Mouse (Mus musculus): ENCODE measurements around the gene Rapgef6. TPM values are rescaled to one million over a fixed set of nuclear protein-coding genes. Genes with fewer than 3 reads are reported as not detected.

Gene Rapgef6
- polyA plus RNA-seq, 1 experiment from 2014 or later = 13.5 TPM

GRCm38 (mm10) chr11:54693696-54694095 lies 171.0 kb downstream of the Rapgef6 start:
- no peaks in the 10 kb centered on the region for H3K9me3 ChIP-seq (ENCODE audit: control insufficient read depth)
- H3K27me3 ChIP-seq (replicated peaks; ENCODE audit: control insufficient read depth, insufficient read depth, low read length) = no peaks in the 10 kb centered on the region
- WGBS = 87% methylated on average over 6 of the region's 6 CpGs
- no peak overlapping the region for H3K9ac ChIP-seq (ENCODE audit: low read depth, low read length)
- no peak for ATAC-seq
- TF ChIP-seq CTCF (IDR thresholded peaks at IDR 0.05; ENCODE audit: low read depth) = no peak
- no peak overlapping the region for H3K4me3 ChIP-seq (ENCODE audit: low read depth, low read length)
- no peak overlapping the region for H3K27ac ChIP-seq (ENCODE audit: low read depth, low read length)
- no peaks in the 10 kb centered on the region for H3K4me1 ChIP-seq (replicated peaks; ENCODE audit: control insufficient read depth, insufficient read depth, low read length)
- no peak overlapping the region for H3K4me2 ChIP-seq (replicated peaks; ENCODE audit: low read depth)
- H3K36me3 ChIP-seq (ENCODE audit: control insufficient read depth, insufficient read depth) = peaks cover 53% of the 10 kb centered on the region

DNA sequence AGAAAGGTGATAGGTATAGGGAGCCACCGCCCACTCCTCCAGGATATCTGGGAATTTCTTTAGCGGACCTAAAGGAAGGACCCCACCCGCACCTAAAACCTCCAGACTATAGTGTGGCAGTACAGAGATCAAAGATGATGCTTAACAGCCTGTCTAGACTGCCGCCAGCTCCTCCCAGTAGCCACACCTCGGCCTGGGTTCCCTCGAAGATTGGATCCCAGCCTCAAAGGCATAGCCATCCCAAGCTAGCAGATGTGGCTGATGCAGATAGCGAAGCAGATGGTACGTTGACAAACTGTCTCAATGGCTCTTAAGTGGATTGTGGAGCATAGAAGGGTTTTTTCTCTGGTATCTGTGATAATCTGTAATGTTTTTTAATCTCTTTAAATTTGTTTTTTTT lies 171.6 kb downstream of the Rapgef6 start:
- Histone ChIP-seq H3K9ac (ENCODE audit: low read depth, low read length) (no peak overlapping the region), H3K36me3 (ENCODE audit: control insufficient read depth, insufficient read depth) (peaks cover 53% of the 10 kb centered on the region), H3K4me3 (ENCODE audit: low read depth, low read length) (no peak overlapping the region), H3K9me3 (ENCODE audit: control insufficient read depth) (no peaks in the 10 kb centered on the region), H3K27ac (ENCODE audit: low read depth, low read length) (no peak overlapping the region), H3K27me3 (replicated peaks; ENCODE audit: control insufficient read depth, insufficient read depth, low read length) (no peaks in the 10 kb centered on the region), H3K4me2 (replicated peaks; ENCODE audit: low read depth) (no peak overlapping the region), H3K4me1 (replicated peaks; ENCODE audit: control insufficient read depth, insufficient read depth, low read length) (no peaks in the 10 kb centered on the region)
- WGBS = 75% methylated on average over 8 of the region's 8 CpGs
- no peak for ATAC-seq
- TF ChIP-seq CTCF (IDR thresholded peaks at IDR 0.05; ENCODE audit: low read depth) = no peak

DNA sequence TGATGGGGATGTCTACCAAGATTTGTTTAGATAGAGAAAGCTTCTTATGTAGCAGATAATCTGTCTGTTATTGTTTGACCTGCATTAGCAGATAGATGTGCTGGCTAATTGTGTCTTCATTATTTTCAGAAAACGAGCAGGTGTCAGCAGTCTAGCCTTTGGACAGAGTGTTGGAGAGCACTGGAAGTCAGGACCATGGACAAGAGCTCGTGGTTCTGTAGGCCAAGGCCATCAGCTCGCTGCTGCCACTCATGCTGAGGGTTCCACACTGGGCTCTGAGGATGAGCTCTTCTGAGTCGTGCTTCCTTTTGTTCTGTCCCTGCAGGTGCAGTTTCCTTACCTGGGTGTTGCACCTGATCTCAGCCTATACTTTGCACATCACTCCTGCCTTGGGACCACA lies 173.3 kb downstream of the Rapgef6 start:
- no peak for ATAC-seq
- Histone ChIP-seq H3K4me3 (ENCODE audit: low read depth, low read length) (no peak overlapping the region), H3K4me2 (replicated peaks; ENCODE audit: low read depth) (no peak overlapping the region), H3K9me3 (ENCODE audit: control insufficient read depth) (no peaks in the 10 kb centered on the region), H3K9ac (ENCODE audit: low read depth, low read length) (no peak overlapping the region), H3K4me1 (replicated peaks; ENCODE audit: control insufficient read depth, insufficient read depth, low read length) (no peaks in the 10 kb centered on the region), H3K36me3 (ENCODE audit: control insufficient read depth, insufficient read depth) (peaks cover 47% of the 10 kb centered on the region), H3K27me3 (replicated peaks; ENCODE audit: control insufficient read depth, insufficient read depth, low read length) (no peaks in the 10 kb centered on the region), H3K27ac (ENCODE audit: low read depth, low read length) (no peak overlapping the region)
- 56% methylated on average over 4 of the region's 4 CpGs for WGBS
- TF ChIP-seq CTCF (IDR thresholded peaks at IDR 0.05; ENCODE audit: low read depth) = no peak

- no peak for ATAC-seq
- peaks cover 41% of the 10 kb centered on the region for H3K36me3 ChIP-seq (ENCODE audit: control insufficient read depth, insufficient read depth)
- H3K9ac ChIP-seq (ENCODE audit: low read depth, low read length) = no peak overlapping the region
- H3K4me1 ChIP-seq (replicated peaks; ENCODE audit: control insufficient read depth, insufficient read depth, low read length) = no peaks in the 10 kb centered on the region
- no peak for TF ChIP-seq CTCF (IDR thresholded peaks at IDR 0.05; ENCODE audit: low read depth)
- H3K4me3 ChIP-seq (ENCODE audit: low read depth, low read length) = no peak overlapping the region
- no peak overlapping the region for H3K4me2 ChIP-seq (replicated peaks; ENCODE audit: low read depth)
- 91% methylated on average over 5 of the region's 5 CpGs for WGBS
- no peaks in the 10 kb centered on the region for H3K27me3 ChIP-seq (replicated peaks; ENCODE audit: control insufficient read depth, insufficient read depth, low read length)
- H3K9me3 ChIP-seq (ENCODE audit: control insufficient read depth) = no peaks in the 10 kb centered on the region
- H3K27ac ChIP-seq (ENCODE audit: low read depth, low read length) = no peak overlapping the region
These were observed 175.0 kb downstream of the Rapgef6 start for GRCm38 (mm10) chr11:54697611-54698010.

GRCm38 (mm10) chr11:54698636-54699035 lies 176.0 kb downstream of the Rapgef6 start:
- H3K9me3 ChIP-seq (ENCODE audit: control insufficient read depth) = no peaks in the 10 kb centered on the region
- H3K4me2 ChIP-seq (replicated peaks; ENCODE audit: low read depth) = no peak overlapping the region
- peaks cover 33% of the 10 kb centered on the region for H3K36me3 ChIP-seq (ENCODE audit: control insufficient read depth, insufficient read depth)
- no peaks in the 10 kb centered on the region for H3K27me3 ChIP-seq (replicated peaks; ENCODE audit: control insufficient read depth, insufficient read depth, low read length)
- WGBS = 89% methylated on average over 7 of the region's 7 CpGs
- H3K4me3 ChIP-seq (ENCODE audit: low read depth, low read length) = no peak overlapping the region
- no peaks in the 10 kb centered on the region for H3K4me1 ChIP-seq (replicated peaks; ENCODE audit: control insufficient read depth, insufficient read depth, low read length)
- no peak for ATAC-seq
- no peak overlapping the region for H3K9ac ChIP-seq (ENCODE audit: low read depth, low read length)
- H3K27ac ChIP-seq (ENCODE audit: low read depth, low read length) = no peak overlapping the region
- no peak for TF ChIP-seq CTCF (IDR thresholded peaks at IDR 0.05; ENCODE audit: low read depth)

- no peak for TF ChIP-seq CTCF (IDR thresholded peaks at IDR 0.05; ENCODE audit: low read depth)
- Histone ChIP-seq H3K9me3 (ENCODE audit: control insufficient read depth) (no peaks in the 10 kb centered on the region), H3K36me3 (ENCODE audit: control insufficient read depth, insufficient read depth) (peaks cover 22% of the 10 kb centered on the region), H3K4me2 (replicated peaks; ENCODE audit: low read depth) (no peak overlapping the region), H3K9ac (ENCODE audit: low read depth, low read length) (no peak overlapping the region), H3K27me3 (replicated peaks; ENCODE audit: control insufficient read depth, insufficient read depth, low read length) (no peaks in the 10 kb centered on the region), H3K4me3 (ENCODE audit: low read depth, low read length) (no peak overlapping the region), H3K27ac (ENCODE audit: low read depth, low read length) (no peak overlapping the region), H3K4me1 (replicated peaks; ENCODE audit: control insufficient read depth, insufficient read depth, low read length) (no peaks in the 10 kb centered on the region)
- ATAC-seq = no peak
- WGBS = 69% methylated on average over 3 of the region's 3 CpGs
These were observed 177.3 kb downstream of the Rapgef6 start for GRCm38 (mm10) chr11:54699972-54700371.

DNA sequence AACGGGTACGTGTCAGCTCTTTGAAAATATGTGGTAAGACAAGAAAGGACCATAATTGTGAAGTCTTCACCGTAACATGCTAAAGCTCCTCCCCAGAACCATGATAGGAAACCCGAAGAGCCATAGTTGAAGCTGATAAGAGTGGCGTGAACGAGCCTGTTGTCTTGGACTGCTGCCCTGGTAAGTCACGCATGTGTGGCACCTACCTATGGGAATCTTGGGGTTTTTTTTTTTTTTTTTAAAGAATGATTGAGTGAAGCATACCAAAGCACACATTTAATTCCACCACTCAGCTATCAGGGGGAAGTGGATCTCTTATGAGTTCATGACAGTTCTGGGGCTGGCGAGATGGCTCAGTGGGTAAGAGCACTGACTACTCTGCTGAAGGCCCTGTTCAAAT lies 179.2 kb downstream of the Rapgef6 start:
- no peak for TF ChIP-seq CTCF (IDR thresholded peaks at IDR 0.05; ENCODE audit: low read depth)
- 81% methylated on average over 8 of the region's 8 CpGs for WGBS
- no peak for ATAC-seq
- Histone ChIP-seq H3K4me1 (replicated peaks; ENCODE audit: control insufficient read depth, insufficient read depth, low read length) (no peaks in the 10 kb centered on the region), H3K27ac (ENCODE audit: low read depth, low read length) (no peak overlapping the region), H3K4me2 (replicated peaks; ENCODE audit: low read depth) (no peak overlapping the region), H3K4me3 (ENCODE audit: low read depth, low read length) (no peak overlapping the region), H3K9ac (ENCODE audit: low read depth, low read length) (no peak overlapping the region), H3K9me3 (ENCODE audit: control insufficient read depth) (no peaks in the 10 kb centered on the region), H3K36me3 (ENCODE audit: control insufficient read depth, insufficient read depth) (peaks cover 8% of the 10 kb centered on the region), H3K27me3 (replicated peaks; ENCODE audit: control insufficient read depth, insufficient read depth, low read length) (no peaks in the 10 kb centered on the region)
